Mouse (Mus musculus) cerebellum, adult 18-20 months (tissue): ENCODE results near the gene Catspere2.
"Not testable (repeated sequence)": the region's sequence is repeated elsewhere in the genome, so short reads cannot be mapped to it uniquely, and the experiment has no call there.

Source experiments
- DNase-seq, 2 experiments: peaks; one replicate each; pipeline ENCODE4 v3.0.0; 2021

The Catspere2 gene

DNA sequence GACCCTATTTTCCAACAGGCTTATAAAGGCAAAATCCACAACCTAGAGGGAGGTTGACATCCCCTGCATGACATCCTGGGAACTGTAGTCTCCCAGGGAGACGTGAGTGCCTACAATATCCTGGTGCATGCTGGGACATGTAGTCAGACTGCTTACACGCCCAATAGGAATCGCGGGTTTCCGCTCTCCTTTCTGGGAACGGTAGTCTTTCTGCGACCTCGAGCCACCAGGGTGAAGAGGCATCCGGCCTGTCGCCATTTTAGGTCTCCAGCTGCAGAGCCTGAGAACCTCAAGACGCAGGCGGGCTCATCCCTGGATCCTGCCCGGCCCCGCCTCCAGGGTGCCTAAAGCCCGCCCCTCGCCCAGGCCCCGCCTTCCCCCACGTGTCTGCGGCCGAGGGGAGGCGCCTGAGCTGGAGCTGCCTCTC lies at the start of gene Catspere2:
Gene Catspere2 (plus strand): TSS at position 400 of the 427 bp plus-strand sequence.
- DNase-seq, result peak; percentile 97 to 99

DNA sequence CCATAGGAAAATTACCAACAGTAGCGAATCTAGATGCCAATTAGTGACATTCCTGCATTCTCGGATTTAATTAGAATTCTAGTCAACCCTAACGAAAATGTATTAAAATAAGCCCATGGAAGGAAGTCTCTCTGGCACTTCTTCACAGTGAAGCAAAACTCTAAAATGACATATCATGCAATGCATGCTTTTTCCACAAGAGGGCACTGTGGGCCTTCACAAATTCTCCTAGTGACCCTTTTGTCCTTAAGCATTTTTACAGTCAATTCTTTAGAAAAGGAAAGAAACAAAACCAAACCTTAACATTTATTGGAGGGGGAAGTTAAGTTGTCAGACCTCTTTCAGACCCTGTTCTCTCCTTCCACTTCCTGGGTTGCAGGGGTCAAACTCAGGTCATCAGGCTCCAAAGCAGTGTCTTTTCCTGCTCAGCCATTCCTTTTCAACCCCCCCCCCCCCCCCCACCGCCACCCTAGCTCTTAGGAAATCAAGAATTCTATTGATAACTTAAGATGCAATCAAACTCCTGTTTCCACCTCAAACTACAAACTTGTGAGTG lies 42.7 kb upstream of the Catspere2 start:
- DNase-seq, result peak in 1 of 2 experiments; percentile 6

DNA sequence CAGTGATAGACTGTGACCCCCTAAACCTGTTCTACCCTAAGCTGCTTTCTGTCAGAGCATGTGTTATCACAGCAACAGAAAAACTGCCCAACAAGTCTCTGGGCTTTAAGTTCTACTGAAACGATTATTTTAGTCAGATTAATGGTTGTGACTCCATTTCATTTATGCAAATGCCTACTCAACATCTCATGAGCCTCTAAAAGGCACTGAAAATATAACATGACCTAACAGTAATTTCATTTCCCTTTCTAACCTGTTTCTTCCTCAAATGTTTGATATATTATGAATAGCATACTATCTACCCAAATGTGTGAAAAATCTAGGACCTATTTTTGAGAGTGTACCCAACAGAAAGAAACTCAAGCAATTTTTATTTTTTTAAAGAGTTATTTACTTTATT lies 1.9 kb upstream of the Catspere2 start:
- no peak for DNase-seq

DNA sequence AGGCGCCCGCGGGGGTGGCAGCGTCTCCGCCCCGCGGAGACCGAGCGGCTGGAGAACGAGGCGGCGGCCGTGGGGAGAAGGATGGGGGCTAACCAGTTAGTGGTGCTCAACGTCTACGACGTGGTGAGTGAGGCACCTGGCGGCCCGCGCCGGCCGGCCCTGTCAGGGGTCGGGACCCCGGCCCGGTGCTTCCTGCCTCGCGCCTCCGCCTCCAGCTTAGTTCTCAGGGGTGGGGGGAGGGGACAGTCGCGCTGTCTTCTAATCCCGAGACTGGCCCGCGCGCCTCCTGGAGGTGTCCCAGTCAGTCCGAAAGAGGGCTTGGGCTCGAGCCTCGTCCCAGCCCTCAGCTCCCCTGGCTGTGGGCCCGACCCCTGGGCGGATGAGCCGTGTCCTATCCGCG lies 359 bp downstream of the Catspere2 start:
- not testable (repeated sequence) for DNase-seq

- peak; percentile 24 to 35 for DNase-seq
Observed at GRCm38 (mm10) chr1:177984206-177984605, 983 bp downstream of the Catspere2 start.

GRCm38 (mm10) chr1:177987476-177987875 lies 4.3 kb downstream of the Catspere2 start:
- DNase-seq, result not testable (repeated sequence)

GRCm38 (mm10) chr1:178072798-178073197 lies 89.6 kb downstream of the Catspere2 start:
- DNase-seq, result not testable (repeated sequence)

DNA sequence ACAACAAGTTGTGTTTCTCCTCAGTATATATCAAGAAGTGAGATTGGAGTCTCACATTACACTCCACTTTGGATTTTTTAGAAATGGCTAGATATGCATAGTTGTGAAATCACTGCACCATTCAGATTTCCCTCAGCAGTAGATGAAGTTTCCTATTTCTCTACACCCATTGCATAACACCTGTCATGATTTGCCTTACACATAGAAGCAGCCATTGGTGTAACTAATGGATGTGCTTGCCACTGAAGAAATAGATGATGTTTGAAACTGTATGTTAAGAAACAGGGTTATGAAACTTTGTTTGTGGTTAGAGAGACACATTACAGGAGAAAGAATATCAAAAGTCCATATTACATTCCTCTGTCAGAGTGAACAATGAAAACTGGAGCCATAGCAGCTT lies 114.6 kb downstream of the Catspere2 start:
- DNase-seq, result not testable (repeated sequence)

GRCm38 (mm10) chr1:178108514-178108913 lies 125.3 kb downstream of the Catspere2 start:
- not testable (repeated sequence) for DNase-seq

DNA sequence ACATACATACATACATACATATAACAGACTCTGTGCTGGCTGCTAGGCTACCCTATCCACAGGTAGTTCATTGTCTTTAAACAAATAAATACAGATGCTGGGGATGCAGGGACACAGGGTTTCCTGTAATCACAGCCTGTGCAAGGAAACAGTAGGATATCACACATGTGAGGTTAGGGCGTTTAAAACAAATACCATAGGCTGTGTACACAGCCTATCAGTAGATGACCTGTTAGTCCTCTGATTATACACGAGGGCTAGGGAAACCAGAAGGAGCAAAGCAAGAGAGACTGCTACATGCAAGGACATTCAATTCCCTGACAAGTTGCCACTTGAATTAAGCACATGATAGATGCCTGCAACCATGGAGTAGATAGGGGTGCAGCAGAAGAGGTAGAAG lies 139.0 kb downstream of the Catspere2 start:
- not testable (repeated sequence) for DNase-seq

DNA sequence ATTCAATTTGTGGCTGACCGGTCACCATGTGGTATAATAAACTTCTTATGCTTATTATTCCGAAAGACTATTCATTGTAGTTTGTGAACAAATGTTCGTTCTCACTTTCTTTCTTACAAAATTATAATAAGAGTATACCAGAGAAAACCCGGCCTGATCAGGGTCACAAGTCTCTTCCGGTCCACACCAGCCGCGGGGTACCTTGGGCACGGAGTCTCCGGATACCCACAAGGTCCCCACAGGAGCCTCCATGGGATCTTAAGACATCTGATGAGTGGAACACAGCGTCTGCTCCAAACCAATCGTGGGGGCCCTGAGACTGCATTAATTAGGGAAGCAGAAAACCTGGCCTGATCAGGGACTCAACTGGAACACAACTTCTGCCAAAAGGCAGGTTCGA lies 151.1 kb downstream of the Catspere2 start:
- no peak for DNase-seq

DNA sequence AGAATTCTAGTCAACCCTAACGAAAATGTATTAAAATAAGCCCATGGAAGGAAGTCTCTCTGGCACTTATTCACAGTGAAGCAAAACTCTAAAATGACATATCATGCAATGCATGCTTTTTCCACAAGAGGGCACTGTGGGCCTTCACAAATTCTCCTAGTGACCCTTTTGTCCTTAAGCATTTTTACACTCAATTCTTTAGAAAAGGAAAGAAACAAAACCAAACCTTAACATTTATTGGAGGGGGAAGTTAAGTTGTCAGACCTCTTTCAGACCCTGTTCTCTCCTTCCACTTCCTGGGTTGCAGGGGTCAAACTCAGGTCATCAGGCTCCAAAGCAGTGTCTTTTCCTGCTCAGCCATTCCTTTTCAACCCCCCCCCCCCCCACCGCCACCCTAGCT lies 163.3 kb downstream of the Catspere2 start:
- DNase-seq, result peak in 1 of 2 experiments; percentile 38

DNA sequence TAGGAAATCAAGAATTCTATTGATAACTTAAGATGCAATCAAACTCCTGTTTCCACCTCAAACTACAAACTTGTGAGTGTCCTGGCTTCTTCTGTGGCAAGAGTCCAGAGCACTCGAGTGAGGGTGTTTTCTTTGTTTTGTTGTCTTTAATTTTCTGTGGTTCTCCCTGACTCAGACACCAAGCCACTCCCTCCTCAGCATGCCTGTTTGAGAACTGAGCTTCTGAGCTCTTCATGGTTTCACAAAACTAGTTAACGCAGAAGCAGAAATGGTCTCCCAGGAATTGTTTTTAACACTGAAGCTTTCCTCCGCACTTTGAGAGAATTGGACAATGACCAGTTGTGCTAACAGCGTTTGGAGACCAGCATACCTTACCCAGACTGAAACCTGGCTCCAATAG lies 163.7 kb downstream of the Catspere2 start:
- not testable (repeated sequence) for DNase-seq

GRCm38 (mm10) chr1:178182251-178182650 lies 199.0 kb downstream of the Catspere2 start:
- no peak for DNase-seq

DNA sequence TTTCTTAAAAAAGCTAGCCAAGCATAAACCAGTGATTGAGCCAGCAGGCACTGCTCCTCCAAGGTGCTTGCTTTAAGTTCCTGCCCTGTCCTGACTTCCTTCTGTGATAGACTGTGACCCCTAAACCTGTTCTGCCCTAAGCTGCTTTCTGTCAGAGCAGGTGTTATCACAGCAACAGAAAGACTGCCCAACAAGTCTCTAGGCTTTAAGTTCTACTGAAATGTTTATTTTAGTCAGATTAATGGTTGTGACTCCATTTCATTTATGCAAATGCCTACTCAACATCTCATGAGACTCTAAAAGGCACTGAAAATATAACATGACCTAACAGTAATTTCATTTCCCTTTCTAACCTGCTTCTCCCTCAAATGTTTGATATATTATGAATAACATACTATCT lies 202.4 kb downstream of the Catspere2 start:
- no peak for DNase-seq

DNA sequence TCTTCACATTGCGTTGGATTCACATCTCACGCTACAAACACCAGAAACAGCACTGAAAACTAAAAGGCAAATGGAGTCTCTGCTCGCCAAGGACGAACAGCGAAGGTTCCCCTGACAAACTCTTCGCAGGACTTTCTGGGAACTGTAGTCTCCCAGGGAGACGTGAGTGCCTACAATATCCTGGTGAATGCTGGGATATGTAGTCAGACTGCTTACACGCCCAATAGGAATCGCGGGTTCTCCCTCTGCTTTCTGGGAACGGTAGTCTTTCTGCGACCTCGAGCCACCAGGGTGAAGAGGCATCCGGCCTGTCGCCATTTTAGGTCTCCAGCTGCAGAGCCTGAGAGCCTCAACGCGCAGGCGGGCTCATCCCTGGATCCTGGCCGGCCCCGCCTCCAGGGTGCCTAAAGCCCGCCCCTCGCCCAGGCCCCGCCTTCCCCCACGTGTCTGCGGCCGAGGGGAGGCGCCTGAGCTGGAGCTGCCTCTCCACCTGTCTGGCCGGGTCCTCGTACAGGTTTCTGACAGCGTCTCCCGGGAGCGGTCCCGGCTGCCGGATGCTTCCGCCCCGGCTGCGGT lies 204.1 kb downstream of the Catspere2 start, which contains the start of gene Desi2:
Gene Desi2 (plus strand): TSS at position 202 of the 576 bp plus-strand sequence.
- DNase-seq, result peak; percentile 92 to 97

DNA sequence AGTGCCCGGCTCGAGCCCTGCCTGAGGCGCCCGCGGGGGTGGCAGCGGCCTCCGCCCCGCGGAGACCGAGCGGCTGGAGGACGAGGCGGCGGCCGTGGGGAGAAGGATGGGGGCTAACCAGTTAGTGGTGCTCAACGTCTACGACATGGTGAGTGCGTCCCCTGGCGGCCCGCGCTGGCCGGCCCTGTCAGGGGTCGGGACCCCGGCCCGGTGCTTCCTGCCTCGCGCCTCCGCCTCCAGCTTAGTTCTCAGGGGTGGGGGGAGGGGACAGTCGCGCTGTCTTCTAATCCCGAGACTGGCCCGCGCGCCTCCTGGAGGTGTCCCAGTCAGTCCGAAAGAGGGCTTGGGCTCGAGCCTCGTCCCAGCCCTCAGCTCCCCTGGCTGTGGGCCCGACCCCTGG lies 204.6 kb downstream of the Catspere2 start:
- not testable (repeated sequence) for DNase-seq

DNA sequence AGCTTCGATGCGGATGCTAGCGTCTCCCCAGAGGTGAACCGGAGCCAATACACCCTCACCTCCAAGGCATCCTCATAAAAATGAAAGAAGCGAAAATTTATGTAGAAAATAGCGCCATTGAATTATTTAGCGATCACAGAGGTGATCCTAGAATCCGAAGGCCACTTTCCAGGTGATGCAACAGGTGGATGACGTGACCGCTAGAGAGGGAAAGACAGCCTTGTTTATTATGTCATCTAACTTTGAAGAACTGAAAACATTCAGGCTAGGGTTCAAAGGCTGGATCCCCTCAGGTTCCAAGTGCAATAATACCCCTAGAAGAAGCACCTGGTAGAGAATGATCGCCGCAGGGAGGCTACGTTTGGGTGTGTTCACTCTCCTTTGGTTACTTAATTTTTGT lies 205.2 kb downstream of the Catspere2 start:
- peak; percentile 38 to 43 for DNase-seq

- no peak for DNase-seq
Observed at GRCm38 (mm10) chr1:178205701-178206325, 222.6 kb downstream of the Catspere2 start.

GRCm38 (mm10) chr1:178207856-178208255 lies 224.6 kb downstream of the Catspere2 start:
- not testable (repeated sequence) for DNase-seq

DNA sequence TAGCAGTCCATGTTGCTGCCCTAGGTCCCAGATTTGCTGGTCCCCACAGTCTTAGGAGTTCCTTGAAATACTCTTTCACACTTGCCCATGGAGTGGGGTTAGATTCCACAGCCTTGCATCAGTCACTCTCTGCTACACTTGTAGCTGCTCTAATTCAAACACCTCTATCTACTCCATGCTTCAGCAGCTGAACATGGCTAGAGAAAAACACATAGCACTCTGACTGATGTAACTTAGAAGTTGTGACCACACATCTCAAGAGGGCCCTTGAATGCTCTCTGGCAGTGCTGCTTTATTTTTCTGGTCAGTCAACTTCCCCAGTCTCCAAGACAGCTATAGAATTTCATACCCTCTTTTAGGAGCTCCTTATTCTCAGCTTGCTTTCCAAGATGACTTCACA lies 226.7 kb downstream of the Catspere2 start:
- DNase-seq, result no peak

DNA sequence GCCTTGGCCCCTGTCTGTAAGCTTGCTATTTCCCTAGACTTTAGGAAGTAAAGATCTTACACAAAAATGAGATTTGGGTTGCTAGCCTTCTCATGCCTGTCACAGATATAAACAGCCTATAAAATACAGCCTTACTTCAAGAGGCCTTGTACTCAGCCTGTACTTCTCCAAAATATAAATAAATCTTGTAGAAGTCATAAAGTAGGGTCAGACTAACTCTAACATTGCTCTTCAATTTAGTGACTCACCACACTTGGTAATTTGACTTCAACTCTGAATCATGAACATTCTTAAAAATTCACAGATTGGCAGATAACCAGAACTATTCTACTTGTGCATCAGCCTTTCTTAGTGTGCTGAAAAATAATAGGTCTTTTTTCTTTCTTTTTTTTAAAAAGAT lies 233.9 kb downstream of the Catspere2 start:
- DNase-seq, result no peak

DNA sequence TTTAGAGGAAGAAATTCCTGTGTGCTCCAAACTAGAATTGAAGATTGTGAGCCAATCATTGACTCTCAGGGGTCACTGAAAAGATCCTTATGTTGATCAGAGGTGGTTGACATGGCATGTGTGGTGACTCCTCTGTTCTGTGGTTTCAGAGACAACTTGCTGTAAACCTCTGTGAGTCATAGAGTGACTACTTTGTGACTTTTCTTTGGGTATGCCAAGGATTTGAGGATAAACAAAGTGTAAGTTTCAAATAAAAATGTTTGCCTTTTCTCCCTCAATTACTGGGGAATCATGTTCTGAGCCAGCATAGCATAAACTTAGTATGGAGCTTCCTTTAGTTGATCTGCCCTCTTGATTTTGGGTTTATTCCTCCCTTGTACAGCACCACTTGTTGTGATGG lies 235.1 kb downstream of the Catspere2 start:
- no peak for DNase-seq
